Mouse (Mus musculus) pancreas, adult 10 weeks (tissue): Measurements from ENCODE around the gene Caml. TPM values are rescaled to one million over a fixed set of nuclear protein-coding genes. Genes with fewer than 3 reads are reported as not detected.

ENCODE experiments used
- polyA plus RNA-seq: library from polyadenylated mRNA; stranded (reverse); fragments of 350-450 nt; fragmentation: Illumina TruSeq; extraction: RNeasy Lipid Tissue Mini Kit (QIAGEN cat#74804); gene quantifications from one replicate; pipeline ENCODE4 v1.2.3, GENCODE M21; 2015; ENCODE audit warnings: low read depth, low replicate concordance; ENCODE audit not compliant: insufficient read depth

The Caml gene
- 11.0 TPM for polyA plus RNA-seq

DNA sequence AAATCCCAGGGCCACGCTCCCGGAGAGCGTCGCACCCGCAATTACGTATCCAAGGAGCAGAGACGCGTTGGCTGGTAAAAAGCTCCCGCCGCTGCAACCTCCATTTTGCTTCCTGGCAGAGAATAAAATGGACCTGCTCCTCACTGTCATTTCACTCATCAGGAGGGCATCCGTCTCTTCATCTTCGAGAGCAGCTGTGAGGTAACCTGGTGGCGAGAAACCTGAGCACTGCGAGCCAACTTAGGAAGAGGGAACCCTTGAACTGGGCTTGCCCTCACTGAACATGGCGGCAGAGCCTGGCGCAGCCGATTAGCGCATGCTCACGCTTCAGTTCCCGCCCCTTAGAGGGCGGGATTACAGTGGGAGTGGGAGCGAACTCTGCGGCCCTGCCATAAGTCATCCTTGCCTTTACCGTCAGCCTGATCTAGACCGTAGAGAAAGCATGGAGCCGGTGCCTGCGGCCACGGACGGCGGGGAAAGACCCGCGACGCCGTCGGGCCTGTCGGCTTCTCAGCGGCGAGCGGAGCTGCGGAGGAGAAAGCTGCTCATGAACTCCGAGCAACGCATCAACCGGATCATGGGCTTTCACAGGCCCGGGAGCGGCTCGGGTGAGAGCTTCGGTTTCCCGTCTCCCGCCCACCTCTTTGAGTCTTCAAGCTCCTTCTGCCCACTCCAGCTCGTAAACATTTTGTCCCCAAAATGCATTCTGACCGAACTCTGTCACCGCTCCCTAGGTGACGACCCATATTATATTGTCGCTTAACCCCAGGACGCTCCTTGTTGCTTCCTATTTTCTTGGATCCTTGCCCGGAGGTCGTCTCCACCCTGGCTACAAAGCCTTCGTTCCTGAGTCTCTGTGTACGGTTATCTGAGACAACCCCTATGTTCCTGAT, at the start of gene Caml:
Gene Caml, plus strand, starts transcription at position 357 of the 893 bp plus-strand sequence.

GRCm38 (mm10) chr13:55573432-55573831, 49.4 kb upstream of the Caml start, which contains the start of gene Tmed9:
Tmed9 (plus strand) TSS chr13:55573732.

GRCm38 (mm10) chr13:55599566-55600540, 23.0 kb upstream of the Caml start, which contains the start of gene B4galt7:
B4galt7 (plus strand) TSS chr13:55599896.

DNA sequence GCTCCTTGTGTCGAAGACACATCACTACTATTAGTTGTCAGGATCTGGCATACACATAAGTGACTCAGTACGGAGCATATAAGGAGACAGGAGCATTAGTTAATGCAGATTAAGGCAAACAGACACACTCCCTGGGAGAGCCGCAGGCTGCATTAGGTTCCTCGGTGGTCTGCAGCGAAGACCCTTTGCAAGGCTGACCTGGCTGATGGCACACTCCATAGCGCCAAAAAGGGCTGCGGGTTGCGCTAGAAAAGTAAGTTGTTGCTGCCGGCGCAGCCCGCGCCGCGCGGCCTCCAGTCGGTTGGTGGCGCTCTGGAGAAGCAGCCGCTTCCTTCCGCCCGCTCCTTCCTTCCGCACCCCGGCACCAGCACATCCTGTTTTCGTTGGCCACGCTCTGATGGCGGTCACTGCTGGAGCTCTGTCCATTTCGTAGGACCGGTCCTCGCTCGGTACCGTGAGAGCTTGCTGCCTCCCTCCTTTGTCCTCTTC, 11.9 kb downstream of the Caml start, which contains the start of gene Ddx46:
Gene Ddx46, plus strand, starts transcription at position 389 of the 489 bp plus-strand sequence.

Other genes with a start within 250 kb of the Caml start
- gene Slc34a1, start 224.8 kb upstream of the Caml start, polyA plus RNA-seq, result not detected
- not detected for gene Pfn3, start 207.8 kb upstream of the Caml start, polyA plus RNA-seq
- not detected for gene F12, start 196.2 kb upstream of the Caml start, polyA plus RNA-seq
- 9.0 TPM for gene Grk6, start 177.9 kb upstream of the Caml start, polyA plus RNA-seq
- 0.63 TPM for gene Prr7, start 158.7 kb upstream of the Caml start, polyA plus RNA-seq
- 5.1 TPM for gene Dbn1, start 134.9 kb upstream of the Caml start, polyA plus RNA-seq
- gene Pdlim7, start 109.3 kb upstream of the Caml start, polyA plus RNA-seq, result 10.5 TPM
- gene Dok3, start 93.7 kb upstream of the Caml start, polyA plus RNA-seq, result 2.5 TPM
- 11.5 TPM for gene Ddx41, start 86.3 kb upstream of the Caml start, polyA plus RNA-seq
- 137 TPM for gene Fam193b, start 51.9 kb upstream of the Caml start, polyA plus RNA-seq
- 41.1 TPM for gene Tmed9, start 49.3 kb upstream of the Caml start, polyA plus RNA-seq
- 4.6 TPM for gene B4galt7, start 23.1 kb upstream of the Caml start, polyA plus RNA-seq
- 18.4 TPM for gene Ddx46, start 12.0 kb downstream of the Caml start, polyA plus RNA-seq
- gene B230219D22Rik, start 70.1 kb downstream of the Caml start, polyA plus RNA-seq, result 10.2 TPM
- 11.3 TPM for gene Txndc15, start 91.6 kb downstream of the Caml start, polyA plus RNA-seq
- 18.0 TPM for gene Pcbd2, start 104.4 kb downstream of the Caml start, polyA plus RNA-seq
- gene Catsper3, start 161.6 kb downstream of the Caml start, polyA plus RNA-seq, result not detected
- gene Pitx1, start 213.2 kb downstream of the Caml start, polyA plus RNA-seq, result not detected